Mouse (Mus musculus) ES-E14 (cell line): ENCODE measurements at regions not wholly inside any gene's neighbourhood (a gene's known extent, or its start where the extent isn't known, plus 50 kb on each side); places are given as distances from the start of the nearest gene placed in this dataset.
A peak's percentile ranks its signal among the peaks of the same experiment; 100 is the strongest.
"Not testable (repeated sequence)": the region's sequence is repeated elsewhere in the genome, so short reads cannot be mapped to it uniquely, and the experiment has no call there.

Experiments
- DNase-seq: peaks from one replicate; pipeline ENCODE4 v3.0.0-alpha.2; 2013; ENCODE audit warnings: low read depth, low spot score
- H3K27ac ChIP-seq: 2 replicates; pipeline ENCODE4 v1.5.1; 2012; ENCODE audit warnings: low read depth, mild to moderate bottlenecking, low read length, moderate library complexity, mixed read lengths; ENCODE audit not compliant: poor library complexity, insufficient read depth, severe bottlenecking
- H3K36me3 ChIP-seq: 2 replicates; pipeline ENCODE4 v1.6.1; 2012; ENCODE audit warnings: mild to moderate bottlenecking, low read length, moderate library complexity, mixed read lengths; ENCODE audit not compliant: control insufficient read depth, poor library complexity, insufficient read depth, severe bottlenecking
- H3K4me1 ChIP-seq, 2 experiments: fragments of 150-350 bp in 1 of 2; sonication (generic) in 1 of 2; 2 replicates each; pipeline ENCODE4 v1.6.1; 2012; ENCODE audit warnings: low read length in 2 of 2, mild to moderate bottlenecking in 1 of 2, mixed read lengths in 1 of 2; ENCODE audit not compliant: control insufficient read depth in 2 of 2, insufficient read depth in 2 of 2, poor library complexity in 1 of 2
- H3K4me3 ChIP-seq, 2 experiments: fragments of 150-350 bp in 1 of 2; sonication (generic) in 1 of 2; 2 replicates each; pipeline ENCODE4 v1.5.1; 2012; ENCODE audit warnings: low read length in 2 of 2, low read depth in 1 of 2, mild to moderate bottlenecking in 1 of 2, mixed read lengths in 1 of 2; ENCODE audit not compliant: insufficient read depth in 1 of 2, poor library complexity in 1 of 2, severe bottlenecking in 1 of 2
- H3K9ac ChIP-seq: 2 replicates; pipeline ENCODE4 v1.6.1; 2012; ENCODE audit warnings: low read depth, mild to moderate bottlenecking, low read length, mixed read lengths; ENCODE audit not compliant: poor library complexity, insufficient read depth, severe bottlenecking
- H3K9me3 ChIP-seq: fragments of 150-350 bp; sonication (generic); 2 replicates; pipeline ENCODE4 v1.6.1; 2012; ENCODE audit warnings: low read depth, mild to moderate bottlenecking, low read length; ENCODE audit not compliant: control insufficient read depth, insufficient read depth
- CHD2 ChIP-seq: IDR thresholded peaks from 2 replicates; pipeline ENCODE4 v1.6.1; 2014; ENCODE audit warnings: mild to moderate bottlenecking, low read depth, low read length, inconsistent platforms
- HCFC1 ChIP-seq: IDR thresholded peaks from 2 replicates; pipeline ENCODE4 v1.6.1; 2012; ENCODE audit warnings: low read length, inconsistent platforms, borderline replicate concordance; ENCODE audit not compliant: insufficient read depth
- MAFK ChIP-seq: IDR thresholded peaks from 2 replicates; pipeline ENCODE4 v1.6.1; 2014; ENCODE audit warnings: mild to moderate bottlenecking, low read depth, low read length, inconsistent platforms; ENCODE audit not compliant: insufficient read depth
- ZC3H11A ChIP-seq: IDR thresholded peaks from 2 replicates; pipeline ENCODE4 v1.6.1; 2012; ENCODE audit warnings: low read depth, mild to moderate bottlenecking, inconsistent platforms, low read length, borderline replicate concordance
- ZNF384 ChIP-seq: IDR thresholded peaks from 2 replicates; pipeline ENCODE4 v1.6.1; 2012; ENCODE audit warnings: low read depth, low read length, inconsistent platforms
- in situ Hi-C, 2 experiments: fragments of 600-800 bp; cut with MboI; formaldehyde crosslinking; loops; one replicate each; pipeline ENCODE4 v1.15.1; 2025; ENCODE audit warnings: low sequenced_read_pairs in 2 of 2, inconsistent platforms in 1 of 2; ENCODE audit not compliant: unreplicated experiment in 2 of 2

DNA sequence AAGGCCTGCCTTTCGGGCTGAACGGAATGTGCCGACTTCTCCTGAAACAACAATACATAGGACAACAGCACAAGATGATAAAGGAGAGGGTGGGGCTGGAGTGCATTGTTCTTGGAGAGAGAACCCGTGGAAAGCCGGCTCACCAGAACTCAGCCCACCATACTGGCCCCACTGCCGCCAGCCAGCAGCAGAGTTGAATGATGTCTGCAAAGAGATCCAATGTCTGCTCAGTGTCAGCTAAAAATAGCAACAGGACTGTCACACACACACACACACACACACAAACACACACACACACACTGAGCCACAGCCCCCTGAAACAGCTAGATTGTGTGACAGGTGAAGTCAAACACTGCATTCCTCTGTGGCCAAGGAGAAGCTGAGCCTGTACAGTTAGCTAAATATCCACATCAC, 58.9 kb upstream of the Xcl1 start:
- DNase-seq, result no peak
- in situ Hi-C loops, result no loop called here
- H3K4me3 ChIP-seq, result no peak overlapping the region

GRCm38 (mm10) chr1:164993175-164993875, 58.0 kb upstream of the Xcl1 start:
- H3K4me3 ChIP-seq, H3K27ac ChIP-seq, in situ Hi-C loops, H3K9ac ChIP-seq, H3K36me3 ChIP-seq, H3K9me3 ChIP-seq, H3K4me1 ChIP-seq, DNase-seq: not testable (repeated sequence)

More for the DNA sequence above, 58.9 kb upstream of the Xcl1 start:
- Histone ChIP-seq H3K9me3 (no peaks in the 10 kb centered on the region), H3K9ac (no peak overlapping the region), H3K27ac (peak overlapping the region; percentile 27; the same call in 1 of the 2 replicates), H3K4me1 (0 out of 4 replicates have a peak, but pooled peaks cover 0 to 2% of the 10 kb centered on the region in 2 experiments), H3K36me3 (no peaks in the 10 kb centered on the region)
- TF ChIP-seq CHD2, result no peak
- TF ChIP-seq ZNF384, result no peak
- no peak for TF ChIP-seq ZC3H11A
- no peak for TF ChIP-seq HCFC1

GRCm38 (mm10) chr1:164988982-164989381, 53.7 kb upstream of the Xcl1 start:
- no peak overlapping the region for H3K4me3 ChIP-seq
- no peaks in the 10 kb centered on the region for H3K36me3 ChIP-seq
- no peak overlapping the region for H3K9ac ChIP-seq
- H3K9me3 ChIP-seq, result no peaks in the 10 kb centered on the region
- H3K4me1 ChIP-seq, result 0 out of 4 replicates have a peak, but pooled peaks cover 0 to 2% of the 10 kb centered on the region in 2 experiments
- no peak for DNase-seq
- TF ChIP-seq HCFC1, result no peak
- no peak for TF ChIP-seq MAFK
- no peak for TF ChIP-seq CHD2
- no peak for TF ChIP-seq ZC3H11A
- no peak for TF ChIP-seq ZNF384
- in situ Hi-C loops, result no loop called here
- no peak overlapping the region for H3K27ac ChIP-seq

- Histone ChIP-seq H3K27ac (no peak overlapping the region), H3K9me3 (no peaks in the 10 kb centered on the region), H3K36me3 (no peaks in the 10 kb centered on the region), H3K9ac (no peak overlapping the region), H3K4me3 (no peak overlapping the region), H3K4me1 (no peaks in the 10 kb centered on the region)
- TF ChIP-seq HCFC1 (no peak), CHD2 (no peak)
- in situ Hi-C loops, result no loop called here
- DNase-seq, result no peak
Observed at GRCm38 (mm10) chr1:164988191-164988590, 52.9 kb upstream of the Xcl1 start.

DNA sequence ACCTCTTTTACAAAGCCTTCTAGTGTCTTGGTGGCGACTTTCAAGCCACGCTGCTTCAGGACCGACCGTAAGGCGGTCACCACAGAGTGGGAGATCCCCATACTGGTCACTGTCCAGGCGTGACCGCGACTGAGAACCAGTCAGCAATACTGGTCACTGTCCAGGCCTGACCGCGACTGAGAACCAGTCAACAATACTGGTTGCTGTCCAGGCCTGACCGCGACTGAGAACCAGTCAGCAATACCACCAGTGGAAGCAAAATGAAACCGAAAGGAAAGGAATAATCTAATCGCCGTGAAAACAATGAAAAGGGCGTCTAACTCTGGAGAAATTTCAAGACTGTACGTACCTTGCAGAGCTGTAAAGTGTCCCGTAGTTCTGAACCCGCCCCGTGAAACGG, 50.2 kb upstream of the Xcl1 start:
- H3K4me3 ChIP-seq, H3K9me3 ChIP-seq, H3K9ac ChIP-seq, H3K27ac ChIP-seq, in situ Hi-C loops, H3K36me3 ChIP-seq, H3K4me1 ChIP-seq, DNase-seq: not testable (repeated sequence)
